Mouse (Mus musculus) lung, adult 2 months (tissue): Measurements from ENCODE around the gene Car15.

Source experiments
- CTCF ChIP-seq: fragments of 200-500 bp; IDR thresholded peaks from 2 replicates; pipeline ENCODE4 v1.5.1; 2011; ENCODE audit warnings: mild to moderate bottlenecking, low read length, control low read depth; ENCODE audit not compliant: insufficient read depth
- POLR2A ChIP-seq: fragments of 200-500 bp; IDR thresholded peaks from 2 replicates; pipeline ENCODE4 v1.6.1; 2011; ENCODE audit warnings: low read depth, mild to moderate bottlenecking, control low read depth, low read length, borderline replicate concordance; ENCODE audit errors: extremely low read depth

GRCm38 (mm10) chr16:17815411-17816402 is 22.5 kb downstream of the Car15 start:
- TF ChIP-seq CTCF = peak; percentile 77
- TF ChIP-seq POLR2A = no peak
